ENCODE assay signal across 19 mouse cellular contexts in the genomic region with DNA sequence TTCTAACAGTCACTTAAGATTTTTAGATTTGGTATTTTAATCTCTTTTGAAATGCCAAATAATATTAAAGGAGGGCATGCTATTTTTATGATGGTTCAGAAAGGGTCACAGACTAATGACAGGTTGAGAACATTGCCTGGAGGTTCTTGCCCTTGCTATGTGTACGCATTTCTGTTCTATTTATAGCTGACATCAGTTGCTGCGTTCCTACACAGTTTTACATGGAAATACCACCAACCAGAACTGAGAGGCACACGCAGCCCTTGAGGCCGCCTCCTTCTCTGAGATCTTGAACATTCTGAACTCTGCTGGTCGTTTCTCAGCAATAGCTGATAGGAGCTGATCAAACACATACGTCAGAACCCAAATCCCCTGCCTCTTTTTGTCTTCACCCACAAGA.
A peak's percentile ranks its signal among the peaks of the same experiment; 100 is the strongest.
DNase-seq lines count a peak whose midpoint lies in the region; ATAC-seq and TF ChIP-seq lines count a peak whose summit lies in the region.
"Had no signal": no experiment of that assay in that cellular context is flagged by ENCODE, and none has a peak within 500 bp of the region (broad histone marks: within the 10 kb centered on the region; RNA-seq: fewer than 3 reads in every experiment).

No protein-coding gene starts in this region.

- no peak overlapping the region for H3K4me3 ChIP-seq in heart, embryonic 14.5 days (ENCODE audit: control insufficient read depth in 1 of 2, insufficient read depth in 1 of 2, low read depth in 1 of 2, low read length in 2 of 2)
- no peak overlapping the region for H3K4me3 ChIP-seq in heart, adult 2 months
- H3K4me3 ChIP-seq in layer of hippocampus, adult 2 months, result no peak overlapping the region
- no peak overlapping the region for H3K4me3 ChIP-seq in CH12.LX (replicated peaks in 1 of 3; ENCODE audit: low read depth in 2 of 3, low read length in 2 of 3, poor library complexity in 1 of 3)
- no peak overlapping the region for H3K4me3 ChIP-seq in hindbrain, embryonic 15.5 days
- H3K4me3 ChIP-seq: midbrain, embryonic 15.5 days had no signal

- intact Hi-C loops in heart, adult 2 months (cut with DNase I), result no loop called here

- dilution Hi-C loops in CH12.LX (cut with MboI; ENCODE audit: extremely low pct_ligation_motif_present, extremely low pct_unique_long_range_greater_than_20kb, low sequenced_read_pairs), result no loop called here

- TF ChIP-seq RAD21 in CH12.LX (IDR thresholded peaks at IDR 0.05; ENCODE audit: low read depth, low read length), result no peak

- DNase-seq in heart, adult 2 months, result no peak
- DNase-seq in layer of hippocampus, adult 2 months (ENCODE audit: low spot score in 2 of 2), result no peak
- DNase-seq in layer of hippocampus, postnatal 14 days (ENCODE audit: low spot score in 2 of 2), result no peak
- peak; percentile 38 for DNase-seq in CH12.LX (ENCODE audit: extremely low read depth)
- DNase-seq in testis, postnatal 14 days (ENCODE audit: low spot score), result no peak
- DNase-seq: adrenal gland, adult 2 months; B cell, adult 2 months; cerebellum, adult 11-12 months; cerebellum, postnatal 10 days; forebrain, postnatal 0 days; kidney, postnatal 25 days; right cerebral cortex, postnatal 25 days; spleen, adult 18-20 months had no signal

- TF ChIP-seq CTCF in heart, adult 2 months (IDR thresholded peaks at IDR 0.05), result no peak
- no peak for TF ChIP-seq CTCF in layer of hippocampus, adult 2 months (conservative IDR thresholded peaks at IDR 0.05)
- TF ChIP-seq CTCF in CH12.LX (conservative IDR thresholded peaks at IDR 0.05 in 1 of 2, IDR thresholded peaks at IDR 0.05 in 1 of 2; ENCODE audit: low read depth in 2 of 2, low read length in 2 of 2), result no peak

- no peaks in the 10 kb centered on the region for H3K36me3 ChIP-seq in heart, embryonic 14.5 days (ENCODE audit: control insufficient read depth, insufficient read depth, low read length)
- H3K36me3 ChIP-seq in heart, adult 2 months (ENCODE audit: control insufficient read depth, insufficient read depth, low read length), result no peaks in the 10 kb centered on the region
- no peaks in the 10 kb centered on the region for H3K36me3 ChIP-seq in CH12.LX (replicated peaks in 1 of 2; ENCODE audit: control insufficient read depth in 1 of 2, insufficient read depth in 1 of 2, low read length in 1 of 2)
- H3K36me3 ChIP-seq in hindbrain, embryonic 15.5 days, result no peaks in the 10 kb centered on the region
- H3K36me3 ChIP-seq: midbrain, embryonic 15.5 days had no signal

- WGBS in heart, embryonic 14.5 days, result 27% methylated on average over 6 of the region's 6 CpGs
- 49% methylated on average over 6 of the region's 6 CpGs for WGBS in heart, adult 2 months
- WGBS in hindbrain, embryonic 15.5 days, result 63% methylated on average over 6 of the region's 6 CpGs

- H3K79me2 ChIP-seq in heart, adult 2 months (replicated peaks; ENCODE audit: control insufficient read depth, insufficient read depth, low read length), result no peaks in the 10 kb centered on the region
- no peaks in the 10 kb centered on the region for H3K79me2 ChIP-seq in CH12.LX (replicated peaks; ENCODE audit: control insufficient read depth, extremely low read depth, insufficient read depth, poor library complexity, severe bottlenecking)

- H3K27ac ChIP-seq in heart, embryonic 14.5 days (replicated peaks in 1 of 2; ENCODE audit: control insufficient read depth in 1 of 2, insufficient read depth in 1 of 2, low read depth in 2 of 2, low read length in 2 of 2), result peak overlapping the region in 1 of 2 experiments; percentile 44; a peak in 1 of 4 replicates
- no peak overlapping the region for H3K27ac ChIP-seq in heart, adult 2 months
- H3K27ac ChIP-seq in layer of hippocampus, adult 2 months, result peak overlapping the region; percentile 40; the same call in 1 of the 2 replicates
- peak overlapping the region; percentile 13; the same call in 1 of the 2 replicates for H3K27ac ChIP-seq in CH12.LX (ENCODE audit: insufficient read depth, low read depth)
- peak overlapping the region; percentile 28; the same call in 1 of the 2 replicates for H3K27ac ChIP-seq in hindbrain, embryonic 15.5 days (replicated peaks)
- H3K27ac ChIP-seq: macrophage; midbrain, embryonic 15.5 days had no signal

- H3K27me3 ChIP-seq in heart, embryonic 14.5 days (ENCODE audit: control insufficient read depth, insufficient read depth, low read length), result no peaks in the 10 kb centered on the region; the same call in 1 of the 2 replicates
- no peaks in the 10 kb centered on the region for H3K27me3 ChIP-seq in heart, adult 2 months (ENCODE audit: control insufficient read depth, insufficient read depth, low read length)
- H3K27me3 ChIP-seq in CH12.LX (replicated peaks), result no peaks in the 10 kb centered on the region
- H3K27me3 ChIP-seq in hindbrain, embryonic 15.5 days, result no peaks in the 10 kb centered on the region
- H3K27me3 ChIP-seq: midbrain, embryonic 15.5 days had no signal

- no peak overlapping the region for H3K9ac ChIP-seq in heart, embryonic 14.5 days (ENCODE audit: low read length)
- H3K9ac ChIP-seq in heart, adult 2 months (ENCODE audit: low read depth, low read length), result no peak overlapping the region
- H3K9ac ChIP-seq in CH12.LX (ENCODE audit: insufficient read depth, low read depth), result no peak overlapping the region
- no peak overlapping the region for H3K9ac ChIP-seq in hindbrain, embryonic 15.5 days
- H3K9ac ChIP-seq: forebrain, postnatal 0 days; midbrain, embryonic 15.5 days had no signal

- no peak for TF ChIP-seq EP300 in heart, adult 2 months (IDR thresholded peaks at IDR 0.05; ENCODE audit: insufficient read depth, low read depth, low read length)
- no peak for TF ChIP-seq EP300 in CH12.LX (IDR thresholded peaks at IDR 0.05; ENCODE audit: low read length)

- peaks cover 11 to 12% of the 10 kb centered on the region in 2 experiments for H3K4me1 ChIP-seq in heart, embryonic 14.5 days (ENCODE audit: control insufficient read depth in 2 of 2, insufficient read depth in 2 of 2, low read length in 2 of 2)
- no peaks in the 10 kb centered on the region for H3K4me1 ChIP-seq in heart, adult 2 months (ENCODE audit: control insufficient read depth, insufficient read depth, low read length)
- H3K4me1 ChIP-seq in CH12.LX (ENCODE audit: control insufficient read depth in 1 of 2, insufficient read depth in 2 of 2), result peaks cover 0 to 38% of the 10 kb centered on the region in 2 experiments; a peak in 2 of 4 replicates
- peaks cover 13% of the 10 kb centered on the region; the same call in 1 of the 2 replicates for H3K4me1 ChIP-seq in hindbrain, embryonic 15.5 days (replicated peaks)
- H3K4me1 ChIP-seq: midbrain, embryonic 15.5 days had no signal

- no peak for ATAC-seq in heart, embryonic 14.5 days (ENCODE audit: insufficient number of reproducible peaks, insufficient read depth, low FRiP score, low read depth)
- no peak for ATAC-seq in hindbrain, embryonic 15.5 days (ENCODE audit: low FRiP score, low read depth)
- ATAC-seq: forebrain, postnatal 0 days; intestine, postnatal 0 days; lung, postnatal 0 days; midbrain, embryonic 15.5 days had no signal

- no peak for TF ChIP-seq POLR2A in heart, adult 2 months (IDR thresholded peaks at IDR 0.05; ENCODE audit: insufficient read depth, low read depth, low read length)
- TF ChIP-seq POLR2A in CH12.LX (IDR thresholded peaks at IDR 0.05; ENCODE audit: low read depth, low read length), result no peak

- H3K9me3 ChIP-seq in heart, embryonic 14.5 days (ENCODE audit: control insufficient read depth, low read length), result no peaks in the 10 kb centered on the region
- H3K9me3 ChIP-seq in CH12.LX (replicated peaks; ENCODE audit: low read length), result no peaks in the 10 kb centered on the region
- no peaks in the 10 kb centered on the region for H3K9me3 ChIP-seq in hindbrain, embryonic 15.5 days
- H3K9me3 ChIP-seq: midbrain, embryonic 15.5 days had no signal

- in situ Hi-C loops in CH12.LX (cut with MboI; ENCODE audit: low pct_ligation_motif_present, low pct_unique_long_range_greater_than_20kb, low sequenced_read_pairs), result no loop called here

- peak overlapping the region; percentile 26; the same call in 1 of the 2 replicates for H3K4me2 ChIP-seq in heart, embryonic 14.5 days (ENCODE audit: low read length)
- H3K4me2 ChIP-seq in CH12.LX (ENCODE audit: insufficient read depth, low read depth, poor library complexity, severe bottlenecking), result no peak overlapping the region
- H3K4me2 ChIP-seq in hindbrain, embryonic 15.5 days, result no peak overlapping the region
- H3K4me2 ChIP-seq: midbrain, embryonic 15.5 days had no signal

TF ChIP-seq in CH12.LX, 34 proteins besides CTCF, POLR2A, EP300 and RAD21:
- no peak for TF ChIP-seq HCFC1 (IDR thresholded peaks at IDR 0.05; ENCODE audit: low read depth, low read length)
- peak; percentile 45; the same call in 1 of the 2 replicates for TF ChIP-seq MEF2A (IDR thresholded peaks at IDR 0.05; ENCODE audit: borderline replicate concordance, low read depth, low read length)
